Mouse (Mus musculus) limb, embryonic 13.5 days (tissue): ENCODE data around the gene Olfr1416. TPM values are rescaled to one million over a fixed set of nuclear protein-coding genes. Genes with fewer than 3 reads are reported as not detected.

ENCODE experiments used
- microRNA-seq: library from miRNA; unstranded; fragments of <30 nt; microRNA quantifications from one replicate; pipeline ENCODE4, GENCODE M21; 2016
- polyA plus RNA-seq: library from polyadenylated mRNA; unstranded; fragments of >200 nt; fragmentation: Nextera tagmentation; extraction: Ambion mirVana; gene quantifications from 2 replicates; pipeline ENCODE4 v1.2.1, GENCODE M21; 2015

The Olfr1416 gene
- polyA plus RNA-seq, 1 experiment from 2014 or later, result not detected

Small RNA genes lying within 50 kb of the gene (microRNA-seq; reads per million reads assigned to microRNA genes)
- 2.8 reads per million, percentile 10 among the genes with 10 or more reads in this experiment for gene Mir6900

Other genes with a start within 250 kb of the Olfr1416 start
- gene Ndufa10, start 11.3 kb downstream of the Olfr1416 start, polyA plus RNA-seq, result 279 and 287 TPM in 2 replicates
- not detected in 2 replicates for gene Olfr1415, start 11.0 kb upstream of the Olfr1416 start, polyA plus RNA-seq
- gene Olfr1414, start 33.5 kb upstream of the Olfr1416 start, polyA plus RNA-seq, result not detected in 2 replicates
- not detected in 2 replicates for gene Olfr1413, start 86.2 kb upstream of the Olfr1416 start, polyA plus RNA-seq
- gene Olfr1412, start 100.7 kb upstream of the Olfr1416 start, polyA plus RNA-seq, result not detected in 2 replicates
- gene Olfr1411, start 109.3 kb upstream of the Olfr1416 start, polyA plus RNA-seq, result not detected in 2 replicates
- gene Olfr1410, start 120.7 kb upstream of the Olfr1416 start, polyA plus RNA-seq, result not detected in 2 replicates
- not detected in 2 replicates for gene Olfr12, start 132.7 kb upstream of the Olfr1416 start, polyA plus RNA-seq
- 386 and 414 TPM in 2 replicates for gene Cops9, start 156.9 kb upstream of the Olfr1416 start, polyA plus RNA-seq
- gene Otos, start 163.7 kb upstream of the Olfr1416 start, polyA plus RNA-seq, result not detected in 2 replicates